Mouse (Mus musculus): ENCODE results near the gene Tbl1x. TPM values are rescaled to one million over a fixed set of nuclear protein-coding genes. Genes with fewer than 3 reads are reported as not detected.

Gene Tbl1x
- total and polyA plus RNA-seq, 2 experiments from 2014 or later, result 37.0 to 67.2 TPM

DNA sequence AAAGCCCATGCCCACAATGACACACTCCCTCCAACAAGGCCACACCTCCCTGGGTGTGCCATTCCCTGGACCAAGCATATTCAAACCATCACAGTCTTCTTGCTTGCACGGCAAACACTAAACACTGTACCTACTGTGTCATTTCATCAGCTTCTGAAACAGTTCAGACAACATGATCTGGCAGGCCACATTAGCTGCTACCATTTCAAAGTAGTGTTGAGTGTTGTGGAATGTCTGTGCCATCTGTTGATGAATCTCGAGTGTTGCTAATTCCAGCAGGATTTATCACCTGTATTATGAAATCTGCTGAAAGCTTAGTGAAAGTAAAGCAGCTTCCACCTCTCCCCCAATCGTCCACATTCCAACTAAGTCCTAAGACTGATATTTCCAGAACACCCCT lies 41.3 kb downstream of the Tbl1x start:
- H3K27ac ChIP-seq (ENCODE audit: low read depth, low read length), result no peak overlapping the region
- H3K9ac ChIP-seq, result no peak overlapping the region
- whole genome bisulfite sequencing, result 70% methylated on average over 3 of the region's 3 CpGs
- no peak overlapping the region for H3K4me2 ChIP-seq (ENCODE audit: low read depth)
- H3K4me3 ChIP-seq (ENCODE audit: low read depth, low read length), result no peak overlapping the region
- no peaks in the 10 kb centered on the region for H3K9me3 ChIP-seq (ENCODE audit: low read length)
- DNase-seq (no peak), ATAC-seq (no peak)
- no peaks in the 10 kb centered on the region for H3K27me3 ChIP-seq (ENCODE audit: insufficient read depth, low read length)
- H3K4me1 ChIP-seq (ENCODE audit: insufficient read depth), result no peaks in the 10 kb centered on the region
- no peak for TF ChIP-seq CTCF (IDR thresholded peaks at IDR 0.05; ENCODE audit: low read depth)
- H3K36me3 ChIP-seq (ENCODE audit: insufficient read depth), result no peaks in the 10 kb centered on the region

DNA sequence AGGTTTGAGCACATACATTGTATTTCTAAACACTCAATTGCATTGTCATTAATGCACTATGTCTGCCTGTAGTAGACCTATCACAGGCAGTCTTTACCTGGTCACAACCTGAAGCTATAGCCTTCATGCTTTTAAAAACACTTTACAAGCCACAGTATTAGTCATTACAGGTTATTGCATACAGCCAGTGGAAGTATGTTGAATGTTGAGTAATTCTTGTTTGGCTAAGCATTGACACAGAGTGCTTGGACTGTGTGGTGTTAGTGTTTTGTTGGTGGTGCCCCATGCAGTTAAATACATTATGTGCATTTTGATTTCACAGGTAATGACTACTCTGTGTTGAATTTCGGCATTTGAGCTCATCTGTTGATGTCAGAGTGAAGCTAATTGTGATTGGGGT lies 45.2 kb downstream of the Tbl1x start:
- Histone ChIP-seq H3K36me3 (ENCODE audit: insufficient read depth) (no peaks in the 10 kb centered on the region), H3K9ac (no peak overlapping the region), H3K4me1 (ENCODE audit: insufficient read depth) (no peaks in the 10 kb centered on the region), H3K27me3 (ENCODE audit: insufficient read depth, low read length) (no peaks in the 10 kb centered on the region), H3K4me3 (ENCODE audit: low read depth, low read length) (no peak overlapping the region), H3K4me2 (ENCODE audit: low read depth) (no peak overlapping the region), H3K9me3 (ENCODE audit: low read length) (no peaks in the 10 kb centered on the region), H3K27ac (ENCODE audit: low read depth, low read length) (no peak overlapping the region)
- ATAC-seq (no peak), DNase-seq (no peak)
- 51% methylated on average over 1 of the region's 1 CpGs for WGBS
- no peak for TF ChIP-seq CTCF (IDR thresholded peaks at IDR 0.05; ENCODE audit: low read depth)

DNA sequence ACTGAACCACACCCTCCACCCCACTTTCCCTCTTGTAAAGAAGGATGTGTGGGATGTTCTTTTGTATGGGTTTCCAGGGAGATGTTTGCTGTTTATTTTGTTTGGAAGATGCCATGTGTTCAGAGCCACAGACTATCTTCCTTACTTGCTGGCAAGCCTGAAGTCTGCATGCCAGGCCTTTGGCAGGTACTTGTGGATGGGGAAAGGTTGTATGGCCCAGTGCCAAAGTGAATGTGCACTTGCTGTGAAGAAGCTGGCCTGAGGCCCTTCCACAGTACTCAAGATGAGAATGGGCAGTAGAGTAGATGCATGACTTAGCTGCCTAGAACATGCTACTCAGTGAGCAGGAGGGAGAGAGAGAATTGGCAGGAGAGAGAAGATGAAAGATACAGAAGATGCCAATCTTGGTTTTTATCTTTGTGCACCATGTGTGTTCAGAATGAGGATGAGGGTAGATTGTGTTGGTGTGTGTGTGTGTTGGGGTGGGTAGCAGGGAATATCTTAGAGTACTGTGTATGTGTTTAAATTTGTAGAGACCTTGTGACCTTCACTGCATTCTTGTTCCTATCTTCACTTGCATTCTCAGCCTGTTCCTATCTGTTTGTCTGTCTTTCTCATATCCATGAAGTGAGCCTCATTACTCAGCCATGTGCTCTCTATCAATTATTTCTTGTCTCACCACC lies 48.5 kb downstream of the Tbl1x start:
- H3K4me1 ChIP-seq (ENCODE audit: insufficient read depth), result no peaks in the 10 kb centered on the region
- H3K9me3 ChIP-seq (ENCODE audit: low read length), result no peaks in the 10 kb centered on the region
- H3K9ac ChIP-seq, result no peak overlapping the region
- H3K27ac ChIP-seq (ENCODE audit: low read depth, low read length), result no peak overlapping the region
- no peak overlapping the region for H3K4me3 ChIP-seq (ENCODE audit: low read depth, low read length)
- ATAC-seq, result no peak
- H3K27me3 ChIP-seq (ENCODE audit: insufficient read depth, low read length), result no peaks in the 10 kb centered on the region
- no peak for DNase-seq
- TF ChIP-seq CTCF (IDR thresholded peaks at IDR 0.05; ENCODE audit: low read depth), result no peak
- no peak overlapping the region for H3K4me2 ChIP-seq (ENCODE audit: low read depth)
- no peaks in the 10 kb centered on the region for H3K36me3 ChIP-seq (ENCODE audit: insufficient read depth)

DNA sequence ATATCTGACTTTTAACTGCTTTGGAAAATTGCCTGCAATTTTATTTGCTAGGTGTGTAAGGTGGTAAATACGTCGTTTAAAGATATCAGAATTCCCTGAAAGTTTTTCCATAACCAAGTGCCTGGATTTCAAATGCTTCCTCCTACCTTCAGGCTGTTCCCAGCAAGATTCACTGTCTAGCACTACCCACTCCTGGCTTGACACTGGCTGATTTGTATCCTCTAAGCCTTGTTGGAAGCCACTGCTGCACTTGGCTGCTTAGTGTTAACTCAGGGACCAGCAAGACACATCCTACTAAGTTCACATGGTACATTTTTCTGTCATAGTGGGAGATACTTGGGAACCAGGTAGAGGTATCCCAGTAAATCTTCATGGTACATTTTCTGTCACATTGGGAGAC lies 52.8 kb downstream of the Tbl1x start:
- Histone ChIP-seq H3K9ac (no peak overlapping the region), H3K36me3 (ENCODE audit: insufficient read depth) (no peaks in the 10 kb centered on the region), H3K4me1 (ENCODE audit: insufficient read depth) (no peaks in the 10 kb centered on the region), H3K27ac (ENCODE audit: low read depth, low read length) (no peak overlapping the region), H3K4me2 (ENCODE audit: low read depth) (no peak overlapping the region), H3K4me3 (ENCODE audit: low read depth, low read length) (no peak overlapping the region), H3K9me3 (ENCODE audit: low read length) (no peaks in the 10 kb centered on the region), H3K27me3 (ENCODE audit: insufficient read depth, low read length) (no peaks in the 10 kb centered on the region)
- ATAC-seq (no peak), DNase-seq (no peak)
- 84% methylated on average over 2 of the region's 2 CpGs for WGBS
- TF ChIP-seq CTCF (IDR thresholded peaks at IDR 0.05; ENCODE audit: low read depth), result no peak

DNA sequence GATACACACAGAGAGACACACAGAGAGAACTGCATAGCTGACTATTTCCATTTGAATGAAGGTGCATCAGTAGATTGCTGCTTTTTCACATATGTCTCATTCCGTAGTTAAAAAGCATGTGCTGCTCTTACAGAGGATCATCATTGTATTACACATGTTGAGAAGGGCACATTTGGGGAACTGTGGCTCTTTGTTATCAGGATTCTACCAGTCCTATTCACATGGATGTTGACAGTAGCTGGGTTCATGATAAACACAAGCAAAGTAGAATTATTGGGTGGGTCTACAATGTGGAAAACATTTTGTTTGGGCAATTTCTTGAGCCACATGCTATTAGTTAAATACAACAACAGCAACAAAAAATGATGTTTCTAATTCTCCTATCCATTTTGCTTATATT lies 55.9 kb downstream of the Tbl1x start:
- DNase-seq (no peak), ATAC-seq (no peak)
- Histone ChIP-seq H3K27ac (ENCODE audit: low read depth, low read length) (no peak overlapping the region), H3K4me3 (ENCODE audit: low read depth, low read length) (no peak overlapping the region), H3K9ac (no peak overlapping the region), H3K9me3 (ENCODE audit: low read length) (no peaks in the 10 kb centered on the region), H3K4me2 (ENCODE audit: low read depth) (no peak overlapping the region), H3K27me3 (ENCODE audit: insufficient read depth, low read length) (no peaks in the 10 kb centered on the region), H3K4me1 (ENCODE audit: insufficient read depth) (no peaks in the 10 kb centered on the region), H3K36me3 (ENCODE audit: insufficient read depth) (no peaks in the 10 kb centered on the region)
- WGBS, result 75% methylated on average over 1 of the region's 1 CpGs
- no peak for TF ChIP-seq CTCF (IDR thresholded peaks at IDR 0.05; ENCODE audit: low read depth)

DNA sequence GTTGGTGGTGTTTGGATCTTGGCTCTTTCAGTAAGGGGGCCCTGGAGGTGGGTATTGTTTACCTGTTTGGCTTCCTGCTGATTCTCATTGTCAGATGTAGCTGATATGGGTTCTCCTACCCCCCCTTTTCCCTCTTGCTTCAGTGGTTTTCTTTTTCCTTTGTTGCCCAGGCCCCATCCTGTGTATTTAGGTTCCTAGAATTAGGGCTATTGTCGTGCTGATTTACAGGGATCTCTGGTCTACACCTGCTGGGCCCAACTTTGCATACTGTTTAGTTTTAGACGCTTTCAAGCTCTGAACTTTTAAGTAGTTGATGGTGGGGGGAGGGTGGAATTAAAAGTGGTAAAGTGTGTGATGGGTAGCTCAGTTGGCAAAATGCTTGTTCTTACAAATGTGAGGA lies 57.2 kb downstream of the Tbl1x start:
- no peak for TF ChIP-seq CTCF (IDR thresholded peaks at IDR 0.05; ENCODE audit: low read depth)
- H3K27me3 ChIP-seq (ENCODE audit: insufficient read depth, low read length), result no peaks in the 10 kb centered on the region
- no peaks in the 10 kb centered on the region for H3K9me3 ChIP-seq (ENCODE audit: low read length)
- H3K4me1 ChIP-seq (ENCODE audit: insufficient read depth), result no peaks in the 10 kb centered on the region
- H3K27ac ChIP-seq (ENCODE audit: low read depth, low read length), result no peak overlapping the region
- ATAC-seq (no peak), DNase-seq (no peak)
- H3K9ac ChIP-seq, result no peak overlapping the region
- H3K4me2 ChIP-seq (ENCODE audit: low read depth), result no peak overlapping the region
- no peaks in the 10 kb centered on the region for H3K36me3 ChIP-seq (ENCODE audit: insufficient read depth)
- H3K4me3 ChIP-seq (ENCODE audit: low read depth, low read length), result no peak overlapping the region
- WGBS, result 20% methylated on average over 2 of the region's 2 CpGs

DNA sequence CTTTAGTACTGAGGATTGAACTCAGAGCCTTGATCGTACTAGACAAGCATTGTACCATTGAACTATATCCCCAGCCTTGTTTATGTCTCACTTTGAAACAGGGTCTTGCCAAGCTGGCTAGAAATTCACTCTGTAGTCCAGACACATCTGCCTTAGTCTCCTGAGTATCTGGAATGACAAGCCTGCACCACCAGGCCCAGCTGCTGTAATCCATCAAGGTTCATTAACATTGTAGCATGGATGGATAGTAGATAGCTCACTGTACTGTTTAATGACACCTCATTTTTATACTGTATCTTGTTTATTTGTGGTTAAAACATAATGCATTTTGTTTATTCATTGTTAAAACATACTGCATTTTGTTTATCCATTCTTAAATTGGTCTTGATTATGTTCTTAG lies 62.9 kb downstream of the Tbl1x start:
- H3K9me3 ChIP-seq (ENCODE audit: low read length), result no peaks in the 10 kb centered on the region
- no peak overlapping the region for H3K4me3 ChIP-seq (ENCODE audit: low read depth, low read length)
- no peaks in the 10 kb centered on the region for H3K27me3 ChIP-seq (ENCODE audit: insufficient read depth, low read length)
- H3K27ac ChIP-seq (ENCODE audit: low read depth, low read length), result no peak overlapping the region
- no peak for TF ChIP-seq CTCF (IDR thresholded peaks at IDR 0.05; ENCODE audit: low read depth)
- H3K9ac ChIP-seq, result no peak overlapping the region
- no peak overlapping the region for H3K4me2 ChIP-seq (ENCODE audit: low read depth)
- H3K4me1 ChIP-seq (ENCODE audit: insufficient read depth), result no peaks in the 10 kb centered on the region
- 71% methylated on average over 1 of the region's 1 CpGs for WGBS
- no peak for ATAC-seq
- H3K36me3 ChIP-seq (ENCODE audit: insufficient read depth), result no peaks in the 10 kb centered on the region
- DNase-seq, result no peak

Data from forebrain, postnatal 0 days (tissue).